In the genomic region with DNA sequence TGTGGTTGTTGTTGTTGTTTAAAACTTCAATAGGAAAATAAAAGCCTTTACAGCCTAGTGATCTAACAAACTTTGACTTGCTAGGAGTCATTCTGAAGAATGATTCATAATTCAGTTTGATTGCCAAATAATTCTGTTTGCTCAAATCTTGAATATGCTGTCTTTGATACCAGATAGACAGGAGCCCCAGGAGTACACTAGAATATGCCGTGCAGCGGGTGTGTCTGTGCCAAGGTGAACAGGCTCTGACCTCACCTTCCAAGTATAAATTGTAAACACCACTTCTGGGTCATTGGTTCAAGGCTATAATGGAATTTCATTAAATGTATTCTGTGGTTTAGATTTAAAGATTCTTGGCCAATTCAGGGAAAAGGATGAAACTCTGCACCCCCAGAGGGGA, we compare ENCODE assay signal across 18 mouse cellular contexts.
A peak's percentile ranks its signal among the peaks of the same experiment; 100 is the strongest.
DNase-seq lines count a peak whose midpoint lies in the region; ATAC-seq lines count a peak whose summit lies in the region.
"Had no signal": no experiment of that assay in that cellular context is flagged by ENCODE, and none has a peak within 500 bp of the region (broad histone marks: within the 10 kb centered on the region; RNA-seq: fewer than 3 reads in every experiment).

No protein-coding gene starts in this region.

- no peaks in the 10 kb centered on the region for H3K9me3 ChIP-seq in kidney, embryonic 15.5 days (replicated peaks)
- no peaks in the 10 kb centered on the region for H3K9me3 ChIP-seq in lung, embryonic 16.5 days (ENCODE audit: control insufficient read depth, low read length)
- no peaks in the 10 kb centered on the region for H3K9me3 ChIP-seq in liver, embryonic 16.5 days (replicated peaks; ENCODE audit: control insufficient read depth, low read length)
- H3K9me3 ChIP-seq: embryonic facial prominence, embryonic 13.5 days; heart, embryonic 12.5 days; hindbrain, embryonic 12.5 days; limb, embryonic 15.5 days had no signal

- WGBS in kidney, embryonic 15.5 days = 35% methylated on average over 2 of the region's 2 CpGs
- 34% methylated on average over 2 of the region's 2 CpGs for WGBS in lung, embryonic 16.5 days
- 56% methylated on average over 2 of the region's 2 CpGs for WGBS in liver, embryonic 16.5 days (ENCODE audit: insufficient replicate concordance)

- no peak for DNase-seq in kidney, postnatal 25 days
- no peak for DNase-seq in lung, postnatal 10 days
- no peak for DNase-seq in left cerebral cortex, postnatal 14 days (ENCODE audit: low spot score in 2 of 2)
- DNase-seq in urinary bladder, postnatal 36 days (ENCODE audit: low spot score in 2 of 2) = no peak
- DNase-seq: forebrain, postnatal 0 days; heart, postnatal 14 days; retina, postnatal 1 day; right cerebral cortex, postnatal 4 days; thymus, adult 18-20 months; thymus, postnatal 4 days had no signal

- H3K27ac ChIP-seq in kidney, embryonic 15.5 days = peak overlapping the region; percentile 72
- H3K27ac ChIP-seq in lung, embryonic 16.5 days (ENCODE audit: low read length) = peak overlapping the region; percentile 83
- peak overlapping the region; percentile 42 for H3K27ac ChIP-seq in liver, embryonic 16.5 days (ENCODE audit: low read length)
- H3K27ac ChIP-seq: hindbrain, embryonic 12.5 days; limb, embryonic 15.5 days had no signal

- no peak for ATAC-seq in kidney, embryonic 15.5 days (replicated peaks; ENCODE audit: low FRiP score)
- ATAC-seq in lung, embryonic 16.5 days (ENCODE audit: low read depth) = no peak
- ATAC-seq in liver, embryonic 16.5 days (ENCODE audit: low read depth) = no peak
- ATAC-seq: forebrain, postnatal 0 days had no signal

- no peak overlapping the region for H3K9ac ChIP-seq in kidney, embryonic 15.5 days
- no peak overlapping the region for H3K9ac ChIP-seq in lung, embryonic 16.5 days (ENCODE audit: low read length)
- H3K9ac ChIP-seq in liver, embryonic 16.5 days (ENCODE audit: low read depth, low read length) = no peak overlapping the region
- H3K9ac ChIP-seq: embryonic facial prominence, embryonic 13.5 days; forebrain, postnatal 0 days; heart, embryonic 12.5 days; hindbrain, embryonic 12.5 days; limb, embryonic 15.5 days had no signal

- peaks cover 90% of the 10 kb centered on the region for H3K4me1 ChIP-seq in kidney, embryonic 15.5 days
- H3K4me1 ChIP-seq in lung, embryonic 16.5 days (replicated peaks; ENCODE audit: control insufficient read depth, insufficient read depth, low read length) = peaks cover 44% of the 10 kb centered on the region
- peaks cover 63% of the 10 kb centered on the region for H3K4me1 ChIP-seq in liver, embryonic 16.5 days (ENCODE audit: control insufficient read depth, low read depth, low read length)

- H3K36me3 ChIP-seq in kidney, embryonic 15.5 days = no peaks in the 10 kb centered on the region
- no peaks in the 10 kb centered on the region for H3K36me3 ChIP-seq in lung, embryonic 16.5 days (ENCODE audit: control insufficient read depth, insufficient read depth, low read length)
- no peaks in the 10 kb centered on the region for H3K36me3 ChIP-seq in liver, embryonic 16.5 days (ENCODE audit: control insufficient read depth, insufficient read depth)
- H3K36me3 ChIP-seq: embryonic facial prominence, embryonic 13.5 days; heart, embryonic 12.5 days; hindbrain, embryonic 12.5 days; limb, embryonic 15.5 days had no signal

- H3K27me3 ChIP-seq in kidney, embryonic 15.5 days = no peaks in the 10 kb centered on the region
- no peaks in the 10 kb centered on the region for H3K27me3 ChIP-seq in lung, embryonic 16.5 days (ENCODE audit: control insufficient read depth, insufficient read depth, low read depth, low read length)
- H3K27me3 ChIP-seq in liver, embryonic 16.5 days (ENCODE audit: control insufficient read depth, insufficient read depth, low read depth, low read length) = no peaks in the 10 kb centered on the region
- H3K27me3 ChIP-seq: embryonic facial prominence, embryonic 13.5 days; heart, embryonic 12.5 days; hindbrain, embryonic 12.5 days; limb, embryonic 15.5 days had no signal

- H3K4me3 ChIP-seq in kidney, embryonic 15.5 days (replicated peaks) = no peak overlapping the region
- H3K4me3 ChIP-seq in lung, embryonic 16.5 days (ENCODE audit: low read length) = no peak overlapping the region
- H3K4me3 ChIP-seq in liver, embryonic 16.5 days (ENCODE audit: low read depth, low read length) = no peak overlapping the region
- H3K4me3 ChIP-seq: embryonic facial prominence, embryonic 13.5 days; heart, embryonic 12.5 days; hindbrain, embryonic 12.5 days; limb, embryonic 15.5 days had no signal

- intact Hi-C loops in left cerebral cortex, postnatal 14 days (cut with DNase I) = no loop called here

- H3K4me2 ChIP-seq in kidney, embryonic 15.5 days = no peak overlapping the region
- H3K4me2 ChIP-seq in lung, embryonic 16.5 days (ENCODE audit: low read depth, low read length) = no peak overlapping the region
- no peak overlapping the region for H3K4me2 ChIP-seq in liver, embryonic 16.5 days (ENCODE audit: low read depth, low read length)
- H3K4me2 ChIP-seq: embryonic facial prominence, embryonic 13.5 days; heart, embryonic 12.5 days; hindbrain, embryonic 12.5 days; limb, embryonic 15.5 days; midbrain, embryonic 11.5 days had no signal
